In the genomic region with DNA sequence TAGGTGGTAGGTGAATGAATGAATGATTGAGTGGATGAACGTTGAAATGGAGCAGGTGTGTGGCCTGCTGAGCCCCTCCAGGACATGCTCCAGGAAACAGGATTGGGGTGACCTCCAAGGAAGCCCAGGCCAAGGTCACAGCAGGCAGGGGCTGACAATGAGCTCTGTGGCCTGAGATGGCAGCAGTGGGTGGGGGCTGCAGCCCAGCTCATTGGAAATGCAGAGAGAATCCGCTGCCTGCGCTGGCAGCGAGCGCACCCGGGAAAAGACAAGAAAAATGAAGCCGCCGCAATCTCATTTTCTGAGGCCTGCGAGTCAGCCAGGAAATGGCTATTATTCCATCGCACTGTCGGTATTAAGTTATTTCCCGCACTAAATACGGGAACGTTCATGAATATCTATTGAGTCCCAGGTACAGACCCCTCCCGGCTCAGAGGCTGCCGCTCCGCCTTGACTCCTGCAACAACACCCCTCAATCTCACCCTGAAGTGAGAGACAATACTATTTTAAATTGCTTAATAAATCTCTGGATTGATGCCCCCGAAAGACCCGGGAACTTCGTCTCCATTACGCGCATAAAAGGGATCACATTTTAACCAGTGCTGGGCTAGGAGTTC, we compare ENCODE assay signal across 16 mouse cellular contexts.
DNase-seq lines count a peak whose midpoint lies in the region; ATAC-seq lines count a peak whose summit lies in the region.
"Had no signal": no experiment of that assay in that cellular context is flagged by ENCODE, and none has a peak within 500 bp of the region (broad histone marks: within the 10 kb centered on the region; RNA-seq: fewer than 3 reads in every experiment).

No protein-coding gene starts in this region.

- no peak overlapping the region for H3K9ac ChIP-seq in hindbrain, embryonic 11.5 days (ENCODE audit: low read depth, low read length)
- H3K9ac ChIP-seq in midbrain, embryonic 13.5 days (replicated peaks), result peak overlapping the region; percentile 30; the same call in 1 of the 2 replicates
- H3K9ac ChIP-seq: lung, embryonic 15.5 days had no signal

- H3K4me3 ChIP-seq in hindbrain, embryonic 11.5 days (ENCODE audit: low read depth, low read length), result no peak overlapping the region
- H3K4me3 ChIP-seq in midbrain, embryonic 13.5 days (replicated peaks), result no peak overlapping the region
- H3K4me3 ChIP-seq: erythroblast, embryonic 14.5 days; gastrocnemius, adult 2 months; lung, embryonic 15.5 days; megakaryocyte, embryonic 14.5 days had no signal

- H3K4me1 ChIP-seq in hindbrain, embryonic 11.5 days (replicated peaks; ENCODE audit: control insufficient read depth, insufficient read depth, low read length), result peaks cover 2% of the 10 kb centered on the region; the same call in 1 of the 2 replicates
- H3K4me1 ChIP-seq in midbrain, embryonic 13.5 days (replicated peaks), result peaks cover 16% of the 10 kb centered on the region
- H3K4me1 ChIP-seq: lung, embryonic 15.5 days; megakaryocyte, embryonic 14.5 days had no signal

- peak; percentile 37 for DNase-seq in right cerebral cortex, postnatal 4 days
- no peak for DNase-seq in right cerebral cortex, postnatal 14 days
- peak; percentile 31 for DNase-seq in hindbrain, embryonic 11.5 days (ENCODE audit: low spot score)
- no peak for DNase-seq in thymus, postnatal 0 days (ENCODE audit: low spot score)
- no peak for DNase-seq in lung, postnatal 10 days
- no peak for DNase-seq in ovary, postnatal 36 days (ENCODE audit: low spot score)
- DNase-seq: cerebellum, adult 8-10 months; gastrocnemius, adult 2 months; kidney, adult 18-20 months; liver; thymus, adult 2 months had no signal

- WGBS in hindbrain, embryonic 11.5 days, result 39% methylated on average over 22 of the region's 22 CpGs
- 25% methylated on average over 22 of the region's 22 CpGs for WGBS in midbrain, embryonic 13.5 days

- H3K27ac ChIP-seq in hindbrain, embryonic 11.5 days (ENCODE audit: low read depth, low read length), result no peak overlapping the region
- peak overlapping the region; percentile 79 for H3K27ac ChIP-seq in midbrain, embryonic 13.5 days
- H3K27ac ChIP-seq: gastrocnemius, adult 2 months; lung, embryonic 15.5 days had no signal

- no peaks in the 10 kb centered on the region for H3K9me3 ChIP-seq in hindbrain, embryonic 11.5 days (ENCODE audit: control insufficient read depth, low read length)
- H3K9me3 ChIP-seq in midbrain, embryonic 13.5 days, result no peaks in the 10 kb centered on the region
- H3K9me3 ChIP-seq: lung, embryonic 15.5 days had no signal

- peaks cover 2% of the 10 kb centered on the region; the same call in 1 of the 2 replicates for H3K27me3 ChIP-seq in hindbrain, embryonic 11.5 days (ENCODE audit: control insufficient read depth, insufficient read depth, low read length)
- peaks cover 12% of the 10 kb centered on the region; the same call in 1 of the 2 replicates for H3K27me3 ChIP-seq in midbrain, embryonic 13.5 days
- H3K27me3 ChIP-seq: lung, embryonic 15.5 days had no signal

- no peak overlapping the region for H3K4me2 ChIP-seq in hindbrain, embryonic 11.5 days (replicated peaks; ENCODE audit: low read depth, low read length)
- H3K4me2 ChIP-seq in midbrain, embryonic 13.5 days (replicated peaks), result peak overlapping the region; percentile 7; the same call in 1 of the 2 replicates
- H3K4me2 ChIP-seq: lung, embryonic 15.5 days had no signal

- ATAC-seq in hindbrain, embryonic 11.5 days (ENCODE audit: low FRiP score), result no peak
- ATAC-seq in midbrain, embryonic 13.5 days, result 0 out of 2 replicates have a peak, but pooled peaks have one; percentile 59
- ATAC-seq: Patski had no signal

- no peaks in the 10 kb centered on the region for H3K36me3 ChIP-seq in hindbrain, embryonic 11.5 days (ENCODE audit: control insufficient read depth, insufficient read depth, low read length)
- H3K36me3 ChIP-seq in midbrain, embryonic 13.5 days, result no peaks in the 10 kb centered on the region
- H3K36me3 ChIP-seq: lung, embryonic 15.5 days had no signal

Comparison
In these comparisons a context has a peak if more than half of its experiments do, and no peak if none do; other contexts are left out.
1. DNase-seq: peak in right cerebral cortex, postnatal 4 days (single experiment) and hindbrain, embryonic 11.5 days (single experiment); none in right cerebral cortex, postnatal 14 days (single experiment), thymus, postnatal 0 days (single experiment), lung, postnatal 10 days (single experiment) and ovary, postnatal 36 days (single experiment).